Mouse (Mus musculus) cerebellum, adult 2 months (tissue): Measurements from ENCODE around the gene Limch1.

Experiments
- CTCF ChIP-seq: fragments of 200-500 bp; IDR thresholded peaks from 2 replicates; pipeline ENCODE4 v1.5.1; 2011; ENCODE audit warnings: low read depth, mild to moderate bottlenecking, control low read depth, low read length, moderate library complexity, borderline replicate concordance; ENCODE audit not compliant: insufficient read depth
- POLR2A ChIP-seq: fragments of 200-500 bp; IDR thresholded peaks from 2 replicates; pipeline ENCODE4 v1.6.1; 2011; ENCODE audit warnings: low read length, control low read depth, borderline replicate concordance; ENCODE audit not compliant: insufficient read depth

DNA sequence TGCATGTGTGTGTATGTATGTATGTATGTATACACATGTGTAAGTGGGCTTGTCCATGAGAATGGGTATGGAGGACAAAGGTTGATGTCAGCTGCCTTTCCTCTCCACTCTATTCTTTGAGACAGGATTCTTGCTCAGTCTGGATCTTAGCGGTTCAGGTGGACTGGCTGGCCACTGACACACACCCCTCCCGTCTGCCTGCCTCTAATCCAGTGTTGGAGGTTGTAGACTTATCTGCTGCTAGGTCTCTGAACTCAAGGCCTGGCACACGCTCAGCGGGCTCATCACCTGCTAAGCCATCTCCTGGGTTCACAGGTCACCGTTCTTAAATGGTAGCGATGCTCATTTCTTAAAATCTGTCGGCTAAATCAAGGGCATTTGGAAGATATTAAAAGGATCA, 60.7 kb downstream of the Limch1 start:
- TF ChIP-seq CTCF (no peak), POLR2A (no peak)
